Mouse (Mus musculus): ENCODE measurements around the gene Tmem9b.

GRCm38 (mm10) chr7:109799168-109799567 lies 46.5 kb upstream of the Tmem9b start:
- TF ChIP-seq CTCF (IDR thresholded peaks at IDR 0.05; ENCODE audit: borderline replicate concordance, insufficient read depth, low read length) (no peak), POLR2A (IDR thresholded peaks at IDR 0.05; ENCODE audit: low read depth, low read length) (no peak)
